Mouse (Mus musculus): ENCODE measurements at regions not wholly inside any gene's neighbourhood (a gene's known extent, or its start where the extent isn't known, plus 50 kb on each side); places are given as distances from the start of the nearest gene placed in this dataset.

DNA sequence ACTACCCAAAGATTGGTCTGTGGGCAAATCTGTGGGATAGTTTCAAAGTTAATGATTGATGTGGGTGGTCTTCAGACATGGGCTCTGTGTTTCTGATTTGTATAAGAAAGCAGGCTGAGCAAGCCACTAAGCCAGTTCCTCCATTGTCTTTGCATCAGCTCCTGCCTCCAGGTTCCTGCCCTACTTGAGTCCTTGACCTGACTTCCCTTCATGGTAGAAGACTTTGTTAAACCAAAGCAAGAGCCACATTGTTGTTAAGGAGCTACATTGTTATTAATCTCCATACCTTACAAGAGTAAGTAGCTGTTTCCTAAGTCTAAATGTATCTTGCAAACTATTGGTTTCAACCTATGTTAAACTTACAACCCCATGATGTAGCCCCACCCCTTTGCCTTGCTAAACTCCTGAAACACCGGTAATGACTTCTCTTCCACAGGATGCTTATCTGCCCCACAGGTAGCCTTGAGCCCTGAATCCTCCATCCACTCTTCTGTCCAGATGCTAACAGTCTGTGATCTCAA is 136.5 kb upstream of the 4930535I16Rik start:
- Histone ChIP-seq H3K9ac (ENCODE audit: low read length) (no peak overlapping the region), H3K9me3 (ENCODE audit: control insufficient read depth, low read length) (no peaks in the 10 kb centered on the region), H3K4me3 (ENCODE audit: low read depth, low read length) (no peak overlapping the region), H3K27ac (replicated peaks; ENCODE audit: low read depth, low read length) (no peak overlapping the region), H3K4me1 (ENCODE audit: control insufficient read depth, insufficient read depth, low read length) (0 out of 2 replicates have a peak, but pooled peaks cover 2% of the 10 kb centered on the region), H3K27me3 (ENCODE audit: control insufficient read depth, insufficient read depth, low read length) (no peaks in the 10 kb centered on the region), H3K4me2 (ENCODE audit: low read depth, severe bottlenecking) (no peak overlapping the region), H3K36me3 (ENCODE audit: control insufficient read depth, insufficient read depth, low read length) (no peaks in the 10 kb centered on the region)
- 79% methylated on average over 1 of the region's 1 CpGs for WGBS
- ATAC-seq (ENCODE audit: insufficient number of reproducible peaks, low FRiP score, low TSS enrichment, low read depth) (no peak), DNase-seq (ENCODE audit: low spot score) (no peak)

DNA sequence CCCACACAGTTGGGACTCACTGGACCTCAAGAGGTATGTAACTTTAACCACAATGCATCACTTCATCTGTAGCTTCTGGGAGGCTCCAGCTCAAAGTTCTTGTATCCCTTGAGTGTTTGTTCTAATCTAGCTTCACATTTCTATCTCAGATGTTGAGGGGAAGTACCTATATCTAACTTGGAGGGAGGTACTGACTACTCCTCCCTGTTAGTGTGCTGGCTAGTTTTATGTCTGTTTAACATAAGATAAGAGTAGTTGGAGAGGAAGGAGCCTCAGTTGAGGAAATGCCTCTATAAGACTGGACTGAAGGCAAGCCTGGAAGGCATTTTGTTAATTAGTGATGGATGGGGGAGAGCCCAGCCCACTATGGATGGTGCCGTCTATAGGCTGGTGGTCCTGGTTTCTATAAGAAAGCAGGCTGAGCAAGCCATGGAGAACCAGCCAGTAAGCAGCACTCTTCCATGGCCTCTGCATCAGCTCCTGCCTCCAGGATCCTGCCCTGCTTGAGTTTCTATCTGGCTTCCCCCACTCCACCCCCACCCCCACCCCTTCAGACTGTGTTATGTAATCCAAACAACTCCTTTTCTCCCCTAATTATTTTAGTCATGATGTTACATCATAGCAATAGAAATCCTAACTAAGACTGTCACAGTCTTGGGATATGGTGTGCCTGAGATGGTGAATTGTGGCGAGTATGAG is 135.7 kb upstream of the 4930535I16Rik start:
- DNase-seq (ENCODE audit: low spot score) (no peak), ATAC-seq (ENCODE audit: insufficient number of reproducible peaks, low FRiP score, low TSS enrichment, low read depth) (no peak)
- no peak overlapping the region for H3K4me3 ChIP-seq (ENCODE audit: low read depth, low read length)
- H3K9me3 ChIP-seq (ENCODE audit: control insufficient read depth, low read length), result no peaks in the 10 kb centered on the region
- no peaks in the 10 kb centered on the region for H3K27me3 ChIP-seq (ENCODE audit: control insufficient read depth, insufficient read depth, low read length)
- H3K4me2 ChIP-seq (ENCODE audit: low read depth, severe bottlenecking), result no peak overlapping the region
- no peak overlapping the region for H3K9ac ChIP-seq (ENCODE audit: low read length)
- peaks cover 7% of the 10 kb centered on the region for H3K4me1 ChIP-seq (ENCODE audit: control insufficient read depth, insufficient read depth, low read length)
- 68% methylated on average over 2 of the region's 2 CpGs for WGBS
- no peaks in the 10 kb centered on the region for H3K36me3 ChIP-seq (ENCODE audit: control insufficient read depth, insufficient read depth, low read length)
- no peak overlapping the region for H3K27ac ChIP-seq (replicated peaks; ENCODE audit: low read depth, low read length)

- no peaks in the 10 kb centered on the region for H3K27me3 ChIP-seq (ENCODE audit: control insufficient read depth, insufficient read depth, low read length)
- no peaks in the 10 kb centered on the region for H3K9me3 ChIP-seq (ENCODE audit: control insufficient read depth, low read length)
- no peak for ATAC-seq (ENCODE audit: insufficient number of reproducible peaks, low FRiP score, low TSS enrichment, low read depth)
- DNase-seq (ENCODE audit: low spot score), result no peak
- 84% methylated on average over 2 of the region's 2 CpGs for WGBS
- H3K4me1 ChIP-seq (ENCODE audit: control insufficient read depth, insufficient read depth, low read length), result peaks cover 14% of the 10 kb centered on the region
- no peak overlapping the region for H3K4me3 ChIP-seq (ENCODE audit: low read depth, low read length)
- H3K9ac ChIP-seq (ENCODE audit: low read length), result no peak overlapping the region
- no peak overlapping the region for H3K4me2 ChIP-seq (ENCODE audit: low read depth, severe bottlenecking)
- H3K27ac ChIP-seq (replicated peaks; ENCODE audit: low read depth, low read length), result no peak overlapping the region
- no peaks in the 10 kb centered on the region for H3K36me3 ChIP-seq (ENCODE audit: control insufficient read depth, insufficient read depth, low read length)
Observed at GRCm38 (mm10) chr4:124052387-124052786, 134.6 kb upstream of the 4930535I16Rik start.

- ATAC-seq (ENCODE audit: insufficient number of reproducible peaks, low FRiP score, low TSS enrichment, low read depth) (0 out of 2 replicates have a peak, but pooled peaks have one; percentile 44), DNase-seq (ENCODE audit: low spot score) (peak; percentile 70)
- Histone ChIP-seq H3K27ac (replicated peaks; ENCODE audit: low read depth, low read length) (peak overlapping the region; percentile 17; the same call in 1 of the 2 replicates), H3K27me3 (ENCODE audit: control insufficient read depth, insufficient read depth, low read length) (no peaks in the 10 kb centered on the region), H3K4me3 (ENCODE audit: low read depth, low read length) (no peak overlapping the region), H3K4me2 (ENCODE audit: low read depth, severe bottlenecking) (no peak overlapping the region), H3K36me3 (ENCODE audit: control insufficient read depth, insufficient read depth, low read length) (no peaks in the 10 kb centered on the region), H3K9me3 (ENCODE audit: control insufficient read depth, low read length) (no peaks in the 10 kb centered on the region), H3K9ac (ENCODE audit: low read length) (no peak overlapping the region), H3K4me1 (ENCODE audit: control insufficient read depth, insufficient read depth, low read length) (peaks cover 14% of the 10 kb centered on the region)
- WGBS, result 15% methylated on average over 12 of the region's 12 CpGs
Observed at GRCm38 (mm10) chr4:124048348-124048831, 130.6 kb upstream of the 4930535I16Rik start.

- DNase-seq (ENCODE audit: low spot score) (no peak), ATAC-seq (ENCODE audit: insufficient number of reproducible peaks, low FRiP score, low TSS enrichment, low read depth) (no peak)
- Histone ChIP-seq H3K9me3 (ENCODE audit: control insufficient read depth, low read length) (no peaks in the 10 kb centered on the region), H3K4me2 (ENCODE audit: low read depth, severe bottlenecking) (no peak overlapping the region), H3K4me3 (ENCODE audit: low read depth, low read length) (no peak overlapping the region), H3K4me1 (ENCODE audit: control insufficient read depth, insufficient read depth, low read length) (peaks cover 14% of the 10 kb centered on the region), H3K36me3 (ENCODE audit: control insufficient read depth, insufficient read depth, low read length) (no peaks in the 10 kb centered on the region), H3K9ac (ENCODE audit: low read length) (no peak overlapping the region), H3K27me3 (ENCODE audit: control insufficient read depth, insufficient read depth, low read length) (no peaks in the 10 kb centered on the region), H3K27ac (replicated peaks; ENCODE audit: low read depth, low read length) (peak overlapping the region; percentile 17; the same call in 1 of the 2 replicates)
- WGBS, result 46% methylated on average over 3 of the region's 3 CpGs
Observed at GRCm38 (mm10) chr4:124047898-124048297, 130.1 kb upstream of the 4930535I16Rik start.

- no peak overlapping the region for H3K27ac ChIP-seq (replicated peaks; ENCODE audit: low read depth, low read length)
- H3K36me3 ChIP-seq (ENCODE audit: control insufficient read depth, insufficient read depth, low read length), result no peaks in the 10 kb centered on the region
- WGBS, result 44% methylated on average over 12 of the region's 12 CpGs
- H3K4me1 ChIP-seq (ENCODE audit: control insufficient read depth, insufficient read depth, low read length), result 0 out of 2 replicates have a peak, but pooled peaks cover 2% of the 10 kb centered on the region
- ATAC-seq (ENCODE audit: insufficient number of reproducible peaks, low FRiP score, low TSS enrichment, low read depth), result no peak
- no peaks in the 10 kb centered on the region for H3K9me3 ChIP-seq (ENCODE audit: control insufficient read depth, low read length)
- no peak overlapping the region for H3K9ac ChIP-seq (ENCODE audit: low read length)
- no peak for DNase-seq (ENCODE audit: low spot score)
- H3K4me3 ChIP-seq (ENCODE audit: low read depth, low read length), result no peak overlapping the region
- no peak overlapping the region for H3K4me2 ChIP-seq (ENCODE audit: low read depth, severe bottlenecking)
- peaks cover 14% of the 10 kb centered on the region; the same call in 1 of the 2 replicates for H3K27me3 ChIP-seq (ENCODE audit: control insufficient read depth, insufficient read depth, low read length)
Observed at GRCm38 (mm10) chr4:124036483-124036882, 118.7 kb upstream of the 4930535I16Rik start.

DNA sequence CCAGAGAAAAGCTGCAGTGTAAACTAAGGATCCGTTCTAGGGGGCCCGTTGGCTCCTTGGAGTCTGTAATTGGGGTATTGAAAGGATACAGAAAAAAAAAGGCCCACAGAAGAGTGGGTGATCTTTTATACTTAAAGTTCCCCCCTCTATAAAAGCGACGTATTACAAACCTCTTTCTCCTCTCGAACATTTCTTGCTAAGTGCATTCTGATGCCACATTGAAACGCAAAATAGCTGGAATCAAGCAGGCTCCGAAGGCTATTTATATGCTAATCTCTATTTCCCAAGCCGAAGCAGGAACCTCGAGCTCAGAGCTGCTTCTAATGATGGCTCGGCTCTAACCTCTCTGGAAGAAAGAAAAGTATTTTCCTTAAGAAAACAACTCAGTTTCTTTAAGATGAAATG is 117.8 kb upstream of the 4930535I16Rik start:
- H3K36me3 ChIP-seq (ENCODE audit: control insufficient read depth, insufficient read depth, low read length), result no peaks in the 10 kb centered on the region
- 0 out of 2 replicates have a peak, but pooled peaks cover 2% of the 10 kb centered on the region for H3K4me1 ChIP-seq (ENCODE audit: control insufficient read depth, insufficient read depth, low read length)
- H3K9me3 ChIP-seq (ENCODE audit: control insufficient read depth, low read length), result no peaks in the 10 kb centered on the region
- DNase-seq (ENCODE audit: low spot score) (no peak), ATAC-seq (ENCODE audit: insufficient number of reproducible peaks, low FRiP score, low TSS enrichment, low read depth) (no peak)
- 12% methylated on average over 10 of the region's 10 CpGs for WGBS
- H3K27me3 ChIP-seq (ENCODE audit: control insufficient read depth, insufficient read depth, low read length), result peaks cover 14% of the 10 kb centered on the region; the same call in 1 of the 2 replicates
- no peak overlapping the region for H3K4me2 ChIP-seq (ENCODE audit: low read depth, severe bottlenecking)
- no peak overlapping the region for H3K9ac ChIP-seq (ENCODE audit: low read length)
- no peak overlapping the region for H3K4me3 ChIP-seq (ENCODE audit: low read depth, low read length)
- H3K27ac ChIP-seq (replicated peaks; ENCODE audit: low read depth, low read length), result no peak overlapping the region

DNA sequence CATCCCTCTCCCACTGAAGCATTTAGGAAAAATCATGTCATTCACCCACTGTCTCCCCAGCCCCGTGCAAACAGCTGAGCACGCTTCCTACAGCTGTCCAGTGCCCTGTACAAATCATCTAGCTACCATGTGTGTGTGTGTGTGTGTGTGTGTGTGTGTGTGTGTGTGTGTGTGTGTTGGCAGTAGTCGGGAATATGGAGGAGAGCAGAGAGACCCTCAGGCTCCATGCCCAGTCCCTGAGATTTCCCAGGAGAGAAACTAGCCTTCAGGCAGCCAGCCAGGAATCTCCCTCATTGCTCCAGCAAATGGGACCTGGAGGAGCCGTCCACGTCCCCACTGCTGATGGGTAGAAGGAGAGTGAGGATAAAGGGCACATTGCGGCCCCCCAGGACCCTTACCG is 117.4 kb upstream of the 4930535I16Rik start:
- H3K4me2 ChIP-seq (ENCODE audit: low read depth, severe bottlenecking), result no peak overlapping the region
- no peak overlapping the region for H3K4me3 ChIP-seq (ENCODE audit: low read depth, low read length)
- ATAC-seq (ENCODE audit: insufficient number of reproducible peaks, low FRiP score, low TSS enrichment, low read depth), result no peak
- H3K4me1 ChIP-seq (ENCODE audit: control insufficient read depth, insufficient read depth, low read length), result 0 out of 2 replicates have a peak, but pooled peaks cover 2% of the 10 kb centered on the region
- H3K27me3 ChIP-seq (ENCODE audit: control insufficient read depth, insufficient read depth, low read length), result peaks cover 14% of the 10 kb centered on the region; the same call in 1 of the 2 replicates
- DNase-seq (ENCODE audit: low spot score), result no peak
- no peak overlapping the region for H3K27ac ChIP-seq (replicated peaks; ENCODE audit: low read depth, low read length)
- H3K9me3 ChIP-seq (ENCODE audit: control insufficient read depth, low read length), result no peaks in the 10 kb centered on the region
- 19% methylated on average over 7 of the region's 7 CpGs for WGBS
- no peak overlapping the region for H3K9ac ChIP-seq (ENCODE audit: low read length)
- no peaks in the 10 kb centered on the region for H3K36me3 ChIP-seq (ENCODE audit: control insufficient read depth, insufficient read depth, low read length)

All from limb, embryonic 11.5 days (tissue).